Mouse (Mus musculus): ENCODE data around the gene Glod4. TPM values are rescaled to one million over a fixed set of nuclear protein-coding genes. Genes with fewer than 3 reads are reported as not detected.

The Glod4 gene
- 0.85 and 1.0 TPM in 2 replicates for polyA plus RNA-seq (2012; rRNA removed; ENCODE audit: low replicate concordance)

GRCm38 (mm10) chr11:76242901-76243810, at the start of gene Glod4, which contains the start of gene Mrm3:
Gene Glod4, minus strand, starts transcription at chr11:76243725.
Gene Mrm3, plus strand, starts transcription at chr11:76243715.

GRCm38 (mm10) chr11:76217390-76217800, 26.1 kb downstream of the Glod4 start, which contains the start of the genes Dbil5 and Gemin4:
Gene Dbil5, plus strand, starts transcription at chr11:76217608.
Gene Gemin4, minus strand, starts transcription at chr11:76217664.

GRCm38 (mm10) chr11:76179495-76180145, 63.9 kb downstream of the Glod4 start, which contains the start of the genes Vps53 and Fam57a:
Gene Vps53, minus strand, starts transcription at chr11:76179647.
Gene Fam57a, plus strand, starts transcription at chr11:76179671.

Other genes starting within 250 kb of the Glod4 start
- 0.63 and 1.0 TPM in 2 replicates for gene 1700016K19Rik, start 243.8 kb downstream of the Glod4 start, polyA plus RNA-seq (2012; rRNA removed; ENCODE audit: low replicate concordance)
- gene Rflnb, start 215.9 kb downstream of the Glod4 start, polyA plus RNA-seq (2012; rRNA removed; ENCODE audit: low replicate concordance): 20.7 and 27.8 TPM in 2 replicates
- 17.3 and 19.3 TPM in 2 replicates for gene Vps53, start 64.1 kb downstream of the Glod4 start, polyA plus RNA-seq (2012; rRNA removed; ENCODE audit: low replicate concordance)
- 6.0 and 14.5 TPM in 2 replicates for gene Fam57a, start 64.1 kb downstream of the Glod4 start, polyA plus RNA-seq (2012; rRNA removed; ENCODE audit: low replicate concordance)
- gene Dbil5, start 26.1 kb downstream of the Glod4 start, polyA plus RNA-seq (2012; rRNA removed; ENCODE audit: low replicate concordance): 0.20 TPM in 1 of 2 replicates, not detected in the other
- gene Gemin4, start 26.1 kb downstream of the Glod4 start, polyA plus RNA-seq (2012; rRNA removed; ENCODE audit: low replicate concordance): 2.0 and 2.6 TPM in 2 replicates
- 2.5 and 3.8 TPM in 2 replicates for gene Mrm3, start within 50 bp of the Glod4 start, polyA plus RNA-seq (2012; rRNA removed; ENCODE audit: low replicate concordance)
- gene Nxn, start 155.4 kb upstream of the Glod4 start, polyA plus RNA-seq (2012; rRNA removed; ENCODE audit: low replicate concordance): 6.9 and 8.3 TPM in 2 replicates
- 5.5 and 6.5 TPM in 2 replicates for gene Timm22, start 163.2 kb upstream of the Glod4 start, polyA plus RNA-seq (2012; rRNA removed; ENCODE audit: low replicate concordance)

Data from duodenum, adult 2 months (tissue).